Mouse (Mus musculus): ENCODE data around the gene Phf8. TPM values are rescaled to one million over a fixed set of nuclear protein-coding genes. Genes with fewer than 3 reads are reported as not detected.

Phf8 gene
- polyA plus RNA-seq, 1 experiment = 25.6 TPM

DNA sequence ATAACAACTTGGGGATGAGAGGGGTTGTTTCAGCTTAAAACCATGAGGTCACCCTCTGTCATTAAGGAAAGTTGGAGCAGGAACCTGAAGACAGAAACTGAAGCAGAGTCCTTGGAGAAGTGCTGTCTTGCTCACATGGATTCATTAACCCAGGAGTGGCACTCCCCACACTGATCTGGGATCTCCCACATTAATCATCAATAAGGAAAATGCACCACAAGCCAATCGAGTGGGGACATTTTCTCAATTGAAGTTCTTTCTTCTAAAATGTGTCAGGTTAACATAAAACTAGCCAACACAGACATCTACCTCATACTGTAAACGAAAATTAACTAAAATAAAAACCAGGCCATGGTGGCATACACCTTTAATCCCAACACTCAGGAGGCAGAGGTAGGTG is 122.9 kb downstream of the Phf8 start:
- 90% methylated on average over 2 of the region's 2 CpGs for WGBS
- Histone ChIP-seq H3K4me3 (ENCODE audit: control insufficient read depth, insufficient read depth, low read length) (no peak overlapping the region), H3K27me3 (ENCODE audit: control insufficient read depth, insufficient read depth, low read length) (no peaks in the 10 kb centered on the region), H3K4me1 (replicated peaks; ENCODE audit: control insufficient read depth, insufficient read depth, low read length) (no peaks in the 10 kb centered on the region), H3K36me3 (ENCODE audit: control insufficient read depth, insufficient read depth, low read length) (no peaks in the 10 kb centered on the region), H3K27ac (ENCODE audit: control insufficient read depth, insufficient read depth, low read length) (no peak overlapping the region)
- no peak for DNase-seq
- no peak for TF ChIP-seq POLR2A (IDR thresholded peaks at IDR 0.05; ENCODE audit: control insufficient read depth, extremely low read depth, insufficient read depth, low read length, poor library complexity)
- TF ChIP-seq CTCF (IDR thresholded peaks at IDR 0.05; ENCODE audit: borderline replicate concordance, control insufficient read depth, extremely low read depth, insufficient read depth, low read length, poor library complexity) = no peak

GRCm38 (mm10) chrX:151653744-151654143 is 133.3 kb downstream of the Phf8 start:
- no peak overlapping the region for H3K27ac ChIP-seq (ENCODE audit: control insufficient read depth, insufficient read depth, low read length)
- no peak overlapping the region for H3K4me3 ChIP-seq (ENCODE audit: control insufficient read depth, insufficient read depth, low read length)

DNA sequence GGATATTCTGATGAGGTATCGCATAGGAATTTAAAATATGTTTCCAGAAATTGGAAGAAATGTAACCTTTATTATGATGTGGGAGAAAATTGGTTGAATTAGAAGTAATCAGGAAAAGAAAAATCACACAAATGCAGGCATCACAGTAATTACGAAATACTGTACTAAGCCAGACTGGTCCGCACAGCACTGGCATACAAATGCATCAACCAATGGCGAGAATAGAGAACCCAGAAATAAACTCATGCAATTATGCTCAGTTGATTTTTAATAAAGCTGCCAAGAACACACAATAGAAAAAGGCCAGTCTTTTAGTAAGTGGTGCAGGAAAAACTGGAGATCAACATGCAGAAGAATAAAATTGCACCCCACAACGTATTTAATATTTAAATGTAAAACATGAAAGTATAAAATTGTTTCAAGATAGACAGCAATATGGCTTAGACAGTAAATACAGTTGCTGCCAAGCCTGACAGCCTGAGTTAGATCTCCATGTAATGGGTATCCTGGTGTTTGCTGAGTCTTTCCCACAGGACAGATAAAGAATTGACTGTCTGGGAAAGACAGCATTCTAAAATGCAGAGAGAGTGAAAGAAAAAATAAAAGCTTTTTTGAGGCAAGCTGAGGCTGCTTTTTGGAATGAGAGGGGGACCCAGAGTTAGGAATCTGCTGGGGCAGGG is 154.2 kb downstream of the Phf8 start:
- TF ChIP-seq CTCF (IDR thresholded peaks at IDR 0.05; ENCODE audit: borderline replicate concordance, control insufficient read depth, extremely low read depth, insufficient read depth, low read length, poor library complexity) (no peak), POLR2A (IDR thresholded peaks at IDR 0.05; ENCODE audit: control insufficient read depth, extremely low read depth, insufficient read depth, low read length, poor library complexity) (no peak)
- Histone ChIP-seq H3K36me3 (ENCODE audit: control insufficient read depth, insufficient read depth, low read length) (no peaks in the 10 kb centered on the region), H3K4me3 (ENCODE audit: control insufficient read depth, insufficient read depth, low read length) (no peak overlapping the region), H3K27ac (ENCODE audit: control insufficient read depth, insufficient read depth, low read length) (no peak overlapping the region), H3K27me3 (ENCODE audit: control insufficient read depth, insufficient read depth, low read length) (no peaks in the 10 kb centered on the region), H3K4me1 (replicated peaks; ENCODE audit: control insufficient read depth, insufficient read depth, low read length) (no peaks in the 10 kb centered on the region)
- WGBS = 94% methylated on average over 5 of the region's 5 CpGs
- DNase-seq = no peak

More at GRCm38 (mm10) chrX:151653744-151654143, 133.3 kb downstream of the Phf8 start:
- WGBS = 96% methylated on average over 2 of the region's 2 CpGs
- Histone ChIP-seq H3K27me3 (ENCODE audit: control insufficient read depth, insufficient read depth, low read length) (no peaks in the 10 kb centered on the region), H3K36me3 (ENCODE audit: control insufficient read depth, insufficient read depth, low read length) (no peaks in the 10 kb centered on the region), H3K4me1 (replicated peaks; ENCODE audit: control insufficient read depth, insufficient read depth, low read length) (no peaks in the 10 kb centered on the region)
- TF ChIP-seq CTCF (IDR thresholded peaks at IDR 0.05; ENCODE audit: borderline replicate concordance, control insufficient read depth, extremely low read depth, insufficient read depth, low read length, poor library complexity) = no peak
- no peak for TF ChIP-seq POLR2A (IDR thresholded peaks at IDR 0.05; ENCODE audit: control insufficient read depth, extremely low read depth, insufficient read depth, low read length, poor library complexity)
- no peak for DNase-seq

Other genes starting within 250 kb of the Phf8 start
- gene Fam120c, start 176.5 kb upstream of the Phf8 start, polyA plus RNA-seq (2012; rRNA removed) = 3.8 and 3.9 TPM in 2 replicates

All from thymus, adult 2 months (tissue).